Mouse (Mus musculus) neural tube, embryonic 11.5 days (tissue): ENCODE measurements around the gene Rap2a. TPM values are rescaled to one million over a fixed set of nuclear protein-coding genes. Genes with fewer than 3 reads are reported as not detected.

ENCODE experiments used
- ATAC-seq: fragments of 200-750 bp; cut with Nextera tagmentation; 2 replicates; pipeline ENCODE4 v1.8.0; 2017; ENCODE audit warnings: moderate number of reproducible peaks, mild to moderate bottlenecking, moderate TSS enrichment, moderate library complexity; ENCODE audit not compliant: insufficient read depth, low FRiP score, low TSS enrichment
- DNase-seq: peaks from one replicate; pipeline ENCODE4 v3.0.0-alpha.2; 2015; ENCODE audit warnings: low spot score
- H3K27ac ChIP-seq: fragments of 300-500 bp; sonication (generic); 2 replicates; pipeline ENCODE4 v1.5.1; 2014; ENCODE audit warnings: low read depth, mild to moderate bottlenecking, low read length
- H3K27me3 ChIP-seq: fragments of 300-500 bp; sonication (generic); 2 replicates; pipeline ENCODE4 v1.6.1; 2014; ENCODE audit warnings: mild to moderate bottlenecking, low read length, mixed read lengths; ENCODE audit not compliant: control insufficient read depth, insufficient read depth
- H3K36me3 ChIP-seq: fragments of 300-500 bp; sonication (generic); 2 replicates; pipeline ENCODE4 v1.6.1; 2014; ENCODE audit warnings: mild to moderate bottlenecking, low read length, moderate library complexity, mixed read lengths; ENCODE audit not compliant: control insufficient read depth, insufficient read depth
- H3K4me1 ChIP-seq: fragments of 300-500 bp; sonication (generic); 2 replicates; pipeline ENCODE4 v1.6.1; 2014; ENCODE audit warnings: low read length, mixed read lengths; ENCODE audit not compliant: control insufficient read depth, insufficient read depth
- H3K4me2 ChIP-seq: fragments of 300-500 bp; sonication (generic); 2 replicates; pipeline ENCODE4 v1.6.1; 2014; ENCODE audit warnings: low read depth, mild to moderate bottlenecking, moderate library complexity
- H3K4me3 ChIP-seq: fragments of 300-500 bp; sonication (generic); 2 replicates; pipeline ENCODE4 v1.5.1; 2014; ENCODE audit warnings: low read depth, low read length
- H3K9ac ChIP-seq: fragments of 300-500 bp; sonication (generic); 2 replicates; pipeline ENCODE4 v1.6.1; 2014; ENCODE audit warnings: mild to moderate bottlenecking, low read length
- H3K9me3 ChIP-seq: fragments of 300-500 bp; sonication (generic); 2 replicates; pipeline ENCODE4 v1.6.1; 2016; ENCODE audit warnings: low read length; ENCODE audit not compliant: control insufficient read depth
- WGBS: fragments of 180-500 bp; shearing (Covaris S2); extraction: QIAGEN DNeasy Blood & Tissue Kit; methylation state at CpG from one replicate; pipeline ENCODE4 v1.1.7; 2014; 5-methylcytosine and 5-hydroxymethylcytosine counted together
- polyA plus RNA-seq: library from polyadenylated mRNA; unstranded; fragments of >200 nt; fragmentation: Nextera tagmentation; extraction: Ambion mirVana; gene quantifications from 2 replicates; pipeline ENCODE4 v1.2.1, GENCODE M21; 2014

The Rap2a gene
- polyA plus RNA-seq, 1 experiment from 2014 or later, result 17.9 TPM

- H3K27ac ChIP-seq, result no peak overlapping the region
- no peaks in the 10 kb centered on the region for H3K9me3 ChIP-seq
- H3K4me3 ChIP-seq, result no peak overlapping the region
- H3K9ac ChIP-seq, result no peak overlapping the region
- no peaks in the 10 kb centered on the region for H3K36me3 ChIP-seq
- no peaks in the 10 kb centered on the region for H3K4me1 ChIP-seq
- no peak for DNase-seq
- no peaks in the 10 kb centered on the region for H3K27me3 ChIP-seq
- no peak for ATAC-seq
- H3K4me2 ChIP-seq, result no peak overlapping the region
- WGBS, result 85% methylated on average over 1 of the region's 1 CpGs
These were observed 41.7 kb downstream of the Rap2a start for GRCm38 (mm10) chr14:120519921-120520320.

GRCm38 (mm10) chr14:120520843-120521242 is 42.6 kb downstream of the Rap2a start:
- no peaks in the 10 kb centered on the region for H3K27me3 ChIP-seq
- no peak for DNase-seq
- no peaks in the 10 kb centered on the region for H3K36me3 ChIP-seq
- H3K4me1 ChIP-seq, result no peaks in the 10 kb centered on the region
- H3K9ac ChIP-seq, result no peak overlapping the region
- no peak overlapping the region for H3K4me3 ChIP-seq
- 87% methylated on average over 3 of the region's 3 CpGs for WGBS
- H3K4me2 ChIP-seq, result no peak overlapping the region
- no peak overlapping the region for H3K27ac ChIP-seq
- no peak for ATAC-seq
- H3K9me3 ChIP-seq, result no peaks in the 10 kb centered on the region

GRCm38 (mm10) chr14:120523296-120523695 is 45.1 kb downstream of the Rap2a start:
- no peaks in the 10 kb centered on the region for H3K4me1 ChIP-seq
- 90% methylated on average over 5 of the region's 5 CpGs for WGBS
- no peaks in the 10 kb centered on the region for H3K9me3 ChIP-seq
- ATAC-seq (no peak), DNase-seq (no peak)
- no peaks in the 10 kb centered on the region for H3K36me3 ChIP-seq
- H3K4me3 ChIP-seq, result no peak overlapping the region
- no peak overlapping the region for H3K9ac ChIP-seq
- H3K4me2 ChIP-seq, result no peak overlapping the region
- H3K27me3 ChIP-seq, result no peaks in the 10 kb centered on the region
- no peak overlapping the region for H3K27ac ChIP-seq

DNA sequence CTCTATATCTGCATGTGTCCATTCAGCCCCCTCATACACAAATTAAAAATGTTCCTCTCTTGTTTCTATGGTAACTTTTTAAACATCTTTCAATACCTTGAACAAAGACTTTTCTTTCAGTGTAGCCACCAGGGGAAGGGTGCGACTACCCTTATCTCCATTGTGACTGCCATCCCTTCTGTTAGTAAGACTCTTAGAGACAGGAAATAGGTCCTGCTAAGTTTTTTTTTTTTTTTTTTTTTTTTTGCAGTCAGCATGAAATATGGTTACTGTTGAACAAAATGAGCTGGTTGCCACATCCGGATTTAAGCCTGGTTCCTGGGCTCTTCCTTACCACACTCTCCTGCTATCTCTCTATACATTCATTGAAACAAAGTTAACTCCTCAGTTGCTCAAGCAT is 47.4 kb downstream of the Rap2a start:
- 81% methylated on average over 2 of the region's 2 CpGs for WGBS
- Histone ChIP-seq H3K4me3 (no peak overlapping the region), H3K4me2 (no peak overlapping the region), H3K27me3 (no peaks in the 10 kb centered on the region), H3K9me3 (no peaks in the 10 kb centered on the region), H3K4me1 (no peaks in the 10 kb centered on the region), H3K36me3 (no peaks in the 10 kb centered on the region), H3K9ac (no peak overlapping the region), H3K27ac (no peak overlapping the region)
- ATAC-seq (no peak), DNase-seq (no peak)

GRCm38 (mm10) chr14:120533301-120533700 is 55.1 kb downstream of the Rap2a start:
- DNase-seq (no peak), ATAC-seq (no peak)
- 90% methylated on average over 3 of the region's 3 CpGs for WGBS
- Histone ChIP-seq H3K4me1 (peaks cover 3% of the 10 kb centered on the region; the same call in 1 of the 2 replicates), H3K36me3 (no peaks in the 10 kb centered on the region), H3K27ac (no peak overlapping the region), H3K4me2 (no peak overlapping the region), H3K9ac (no peak overlapping the region), H3K9me3 (no peaks in the 10 kb centered on the region), H3K27me3 (no peaks in the 10 kb centered on the region), H3K4me3 (no peak overlapping the region)

- no peak overlapping the region for H3K27ac ChIP-seq
- no peaks in the 10 kb centered on the region for H3K36me3 ChIP-seq
- H3K4me3 ChIP-seq, result no peak overlapping the region
- no peaks in the 10 kb centered on the region for H3K9me3 ChIP-seq
- peaks cover 3% of the 10 kb centered on the region; the same call in 1 of the 2 replicates for H3K4me1 ChIP-seq
- WGBS, result 33% methylated on average over 3 of the region's 3 CpGs
- peak; percentile 12 for DNase-seq
- no peak overlapping the region for H3K9ac ChIP-seq
- H3K27me3 ChIP-seq, result no peaks in the 10 kb centered on the region
- no peak for ATAC-seq
- no peak overlapping the region for H3K4me2 ChIP-seq
These were observed 56.6 kb downstream of the Rap2a start for GRCm38 (mm10) chr14:120534841-120535271.

- H3K4me3 ChIP-seq, result no peak overlapping the region
- H3K4me1 ChIP-seq, result peaks cover 3% of the 10 kb centered on the region; the same call in 1 of the 2 replicates
- H3K9ac ChIP-seq, result no peak overlapping the region
- H3K27ac ChIP-seq, result no peak overlapping the region
- ATAC-seq, result no peak
- no peaks in the 10 kb centered on the region for H3K9me3 ChIP-seq
- H3K27me3 ChIP-seq, result no peaks in the 10 kb centered on the region
- DNase-seq, result no peak
- no peaks in the 10 kb centered on the region for H3K36me3 ChIP-seq
- 74% methylated on average over 4 of the region's 4 CpGs for WGBS
- H3K4me2 ChIP-seq, result no peak overlapping the region
These were observed 57.2 kb downstream of the Rap2a start for GRCm38 (mm10) chr14:120535446-120535845.

DNA sequence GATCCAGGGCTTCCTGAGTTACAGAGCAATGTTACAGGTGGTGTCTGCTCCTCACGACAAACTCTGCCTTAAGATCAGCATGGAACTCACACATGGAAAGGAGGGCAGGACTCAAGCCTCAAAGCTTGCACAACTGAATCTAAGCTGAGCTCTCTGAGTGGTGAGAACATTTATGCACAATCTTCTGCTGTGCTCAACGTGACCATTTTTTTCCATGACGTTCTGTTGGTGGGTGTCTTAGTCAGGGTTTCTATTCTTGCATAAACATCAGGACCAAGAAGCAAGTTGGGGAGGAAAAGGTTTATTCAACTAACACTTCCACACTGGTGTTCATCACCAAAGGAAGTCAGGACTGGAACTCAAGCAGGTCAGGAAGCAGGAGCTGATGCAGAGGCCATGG is 57.7 kb downstream of the Rap2a start:
- ATAC-seq, result no peak
- 84% methylated on average over 3 of the region's 3 CpGs for WGBS

GRCm38 (mm10) chr14:120539128-120539527 is 60.9 kb downstream of the Rap2a start:
- no peaks in the 10 kb centered on the region for H3K27me3 ChIP-seq
- H3K9ac ChIP-seq, result no peak overlapping the region
- WGBS, result 81% methylated on average over 2 of the region's 2 CpGs
- H3K4me2 ChIP-seq, result no peak overlapping the region
- H3K4me3 ChIP-seq, result no peak overlapping the region
- no peak overlapping the region for H3K27ac ChIP-seq
- H3K4me1 ChIP-seq, result peaks cover 3% of the 10 kb centered on the region; the same call in 1 of the 2 replicates
- ATAC-seq (no peak), DNase-seq (no peak)
- no peaks in the 10 kb centered on the region for H3K36me3 ChIP-seq
- no peaks in the 10 kb centered on the region for H3K9me3 ChIP-seq

More for the DNA sequence above, 57.7 kb downstream of the Rap2a start:
- Histone ChIP-seq H3K4me1 (peaks cover 3% of the 10 kb centered on the region; the same call in 1 of the 2 replicates), H3K9me3 (no peaks in the 10 kb centered on the region), H3K4me3 (no peak overlapping the region), H3K27me3 (no peaks in the 10 kb centered on the region), H3K27ac (no peak overlapping the region), H3K4me2 (no peak overlapping the region), H3K9ac (no peak overlapping the region), H3K36me3 (no peaks in the 10 kb centered on the region)
- no peak for DNase-seq
